Mouse (Mus musculus): Measurements from ENCODE around the gene Dmrtc1c2.
A peak's percentile ranks its signal among the peaks of the same experiment; 100 is the strongest.
"Not testable (repeated sequence)": the region's sequence is repeated elsewhere in the genome, so short reads cannot be mapped to it uniquely, and the experiment has no call there.

Dmrtc1c2 gene

GRCm38 (mm10) chrX:102854516-102854915 is at the start of gene Dmrtc1c2:
TSS of gene Dmrtc1c2 (minus strand) at chrX:102854616.
- not testable (repeated sequence) for DNase-seq (ENCODE audit: low read depth, low spot score)

- peak; percentile 1 for DNase-seq (ENCODE audit: low read depth, low spot score)
Measured at GRCm38 (mm10) chrX:102867871-102868270, 13.5 kb upstream of the Dmrtc1c2 start, which contains the start of gene 1700031F05Rik. TSS of gene 1700031F05Rik (minus strand) at chrX:102867971.

- DNase-seq (ENCODE audit: low read depth, low spot score): no peak
Measured at GRCm38 (mm10) chrX:102812311-102812710, 42.1 kb downstream of the Dmrtc1c2 start.

GRCm38 (mm10) chrX:102802663-102803062 is 51.8 kb downstream of the Dmrtc1c2 start, which contains the start of gene Dmrtc1c1:
TSS of gene Dmrtc1c1 (plus strand) at chrX:102802963.
- not testable (repeated sequence) for DNase-seq (ENCODE audit: low read depth, low spot score)

All from ZHBTc4 (cell line).